Mouse (Mus musculus) heart, adult 11 months (tissue): ENCODE measurements around the gene Gm3460.
"Not testable (repeated sequence)": the region's sequence is repeated elsewhere in the genome, so short reads cannot be mapped to it uniquely, and the experiment has no call there.

Source experiments
- DNase-seq: peaks from one replicate; pipeline ENCODE4 v3.0.0; 2022

Gm3460 gene

DNA sequence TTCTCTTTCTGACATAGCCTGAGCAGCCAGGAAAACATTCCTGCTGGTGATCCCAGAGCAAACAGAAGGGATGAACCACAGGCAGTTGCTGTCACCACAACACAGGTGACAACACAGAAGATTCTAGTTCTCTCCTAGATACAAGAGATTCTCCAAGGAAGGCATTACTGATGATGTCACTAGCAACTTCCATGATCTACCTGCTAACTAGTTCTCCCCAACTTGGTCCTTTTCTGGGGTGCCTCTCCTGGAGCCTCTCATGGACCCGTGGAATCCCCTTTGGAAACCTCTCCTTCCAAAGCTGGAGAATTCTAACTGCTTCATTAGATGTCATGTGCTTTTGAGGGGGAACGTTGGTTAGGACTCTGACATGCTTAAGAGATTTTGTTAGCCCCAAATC is at the start of gene Gm3460:
Gene Gm3460 (minus strand): TSS at position 101 of the 400 bp plus-strand sequence.
- DNase-seq = peak; percentile 33

DNA sequence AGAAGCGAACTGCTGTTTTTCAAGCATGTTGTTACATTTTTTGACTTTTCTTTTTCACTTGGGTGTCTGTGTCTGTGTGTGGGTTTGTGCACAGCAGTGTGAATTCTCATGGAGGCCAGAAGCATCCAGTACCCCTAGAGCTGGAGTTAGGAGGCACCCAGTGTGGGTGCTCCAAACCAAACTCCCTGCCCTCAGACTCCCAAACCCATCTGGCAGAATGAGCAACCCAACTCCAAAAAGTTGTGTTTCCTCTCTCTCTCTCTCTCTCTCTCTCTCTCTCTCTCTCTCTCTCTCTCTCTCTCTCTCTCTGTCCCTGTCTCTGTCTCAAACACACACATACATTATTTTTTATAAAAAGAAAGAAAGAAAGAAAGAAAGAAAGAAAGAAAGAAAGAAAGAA is 15.8 kb downstream of the Gm3460 start:
- peak; percentile 68 for DNase-seq

DNA sequence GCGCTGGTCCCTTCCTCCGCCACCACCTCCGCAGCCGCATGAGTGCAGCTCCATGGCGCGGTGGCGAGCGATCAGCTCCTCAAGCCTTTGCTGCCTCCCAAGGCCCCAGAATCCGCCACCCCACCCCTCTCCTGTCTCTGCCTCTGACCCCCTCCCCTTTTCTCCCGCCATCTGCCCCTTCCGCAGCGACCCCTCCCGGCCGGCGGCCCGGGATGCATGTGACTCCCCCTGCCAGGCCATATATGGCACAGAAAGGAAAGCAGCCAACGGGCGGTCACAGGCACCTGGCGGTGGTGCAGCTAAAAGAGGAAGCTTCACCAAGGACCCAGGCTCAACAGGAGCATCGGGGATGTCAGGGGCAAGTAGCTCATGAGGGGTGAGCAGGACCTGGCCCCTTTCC is 17.2 kb downstream of the Gm3460 start:
- DNase-seq = peak; percentile 88

DNA sequence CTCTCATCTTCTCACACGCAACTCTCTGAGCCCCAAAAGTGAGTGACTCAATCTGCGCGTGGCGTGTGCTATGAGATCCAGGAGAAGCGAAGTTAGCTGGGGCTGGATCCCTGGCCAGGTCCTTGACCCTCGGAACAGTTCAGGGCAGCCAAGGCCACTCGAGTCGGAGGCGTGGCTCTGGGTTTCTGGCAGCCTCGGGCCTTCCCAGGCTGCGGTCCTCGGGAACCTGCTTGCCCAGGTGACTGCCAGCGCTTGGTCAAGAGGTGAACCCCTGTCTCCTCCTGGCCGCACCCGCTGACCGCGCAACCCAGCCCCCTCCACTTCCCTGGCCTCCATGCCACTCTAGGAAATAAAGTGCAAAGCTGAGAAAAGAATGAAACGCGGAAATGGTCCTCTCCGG is 17.7 kb downstream of the Gm3460 start:
- DNase-seq = peak; percentile 76

DNA sequence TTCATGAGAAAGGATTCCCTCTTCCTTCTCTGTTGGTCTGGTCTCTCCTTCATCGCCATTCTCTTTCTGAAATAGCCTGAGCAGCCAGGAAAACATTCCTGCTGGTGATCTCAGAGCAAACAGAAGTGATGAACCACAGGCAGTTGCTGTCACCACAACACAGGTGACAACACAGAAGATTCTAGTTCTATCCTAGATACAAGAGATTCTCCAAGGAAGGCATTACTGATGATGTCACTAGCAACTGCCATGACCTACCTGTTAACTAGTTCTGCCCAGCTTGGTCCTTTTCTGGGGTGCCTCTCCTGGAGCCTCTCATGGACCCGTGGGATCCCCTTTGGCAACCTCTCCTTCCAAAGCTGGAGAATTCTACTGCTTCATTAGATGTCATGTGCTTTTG is 31.7 kb downstream of the Gm3460 start, which contains the start of gene Gm3629:
Gene Gm3629 (minus strand): TSS at position 101 of the 400 bp plus-strand sequence.
- DNase-seq = not testable (repeated sequence)
